Mouse (Mus musculus): ENCODE data around the gene Atp6v1e2. TPM values are rescaled to one million over a fixed set of nuclear protein-coding genes. Genes with fewer than 3 reads are reported as not detected.

Atp6v1e2 gene
- polyA plus RNA-seq, 1 experiment from 2014 or later, result not detected

- ATAC-seq (ENCODE audit: borderline replicate concordance, extremely low read depth, low FRiP score, low TSS enrichment), result no peak
- no peak overlapping the region for H3K9ac ChIP-seq
- 51% methylated on average over 5 of the region's 5 CpGs for WGBS
These were observed 36.4 kb downstream of the Atp6v1e2 start for GRCm38 (mm10) chr17:86911261-86911660.

GRCm38 (mm10) chr17:86909733-86910495 lies 37.8 kb downstream of the Atp6v1e2 start:
- ATAC-seq (ENCODE audit: borderline replicate concordance, extremely low read depth, low FRiP score, low TSS enrichment), result no peak
- 65% methylated on average over 14 of the region's 14 CpGs for WGBS

More at GRCm38 (mm10) chr17:86911261-86911660, 36.4 kb downstream of the Atp6v1e2 start:
- Histone ChIP-seq H3K4me1 (no peaks in the 10 kb centered on the region), H3K36me3 (no peaks in the 10 kb centered on the region), H3K9me3 (no peaks in the 10 kb centered on the region), H3K27ac (no peak overlapping the region), H3K4me3 (no peak overlapping the region), H3K4me2 (no peak overlapping the region), H3K27me3 (no peaks in the 10 kb centered on the region; the same call in 1 of the 2 replicates)

GRCm38 (mm10) chr17:86908316-86908715 lies 39.4 kb downstream of the Atp6v1e2 start:
- Histone ChIP-seq H3K9me3 (no peaks in the 10 kb centered on the region), H3K27me3 (no peaks in the 10 kb centered on the region; the same call in 1 of the 2 replicates), H3K36me3 (no peaks in the 10 kb centered on the region)

More at GRCm38 (mm10) chr17:86909733-86910495, 37.8 kb downstream of the Atp6v1e2 start:
- Histone ChIP-seq H3K4me1 (peaks cover 12% of the 10 kb centered on the region), H3K9ac (no peak overlapping the region), H3K36me3 (no peaks in the 10 kb centered on the region), H3K27ac (no peak overlapping the region), H3K9me3 (no peaks in the 10 kb centered on the region), H3K4me3 (no peak overlapping the region), H3K27me3 (no peaks in the 10 kb centered on the region; the same call in 1 of the 2 replicates), H3K4me2 (no peak overlapping the region)

GRCm38 (mm10) chr17:86907092-86907491 lies 40.6 kb downstream of the Atp6v1e2 start:
- Histone ChIP-seq H3K27me3 (no peaks in the 10 kb centered on the region; the same call in 1 of the 2 replicates), H3K27ac (no peak overlapping the region), H3K36me3 (no peaks in the 10 kb centered on the region), H3K4me2 (no peak overlapping the region), H3K4me1 (peaks cover 13% of the 10 kb centered on the region), H3K4me3 (no peak overlapping the region), H3K9me3 (no peaks in the 10 kb centered on the region), H3K9ac (no peak overlapping the region)
- WGBS, result 85% methylated on average over 3 of the region's 3 CpGs
- no peak for ATAC-seq (ENCODE audit: borderline replicate concordance, extremely low read depth, low FRiP score, low TSS enrichment)

More at GRCm38 (mm10) chr17:86908316-86908715, 39.4 kb downstream of the Atp6v1e2 start:
- ATAC-seq (ENCODE audit: borderline replicate concordance, extremely low read depth, low FRiP score, low TSS enrichment), result no peak
- Histone ChIP-seq H3K4me3 (no peak overlapping the region), H3K9ac (no peak overlapping the region), H3K27ac (no peak overlapping the region), H3K4me1 (peaks cover 13% of the 10 kb centered on the region), H3K4me2 (no peak overlapping the region)
- 44% methylated on average over 8 of the region's 8 CpGs for WGBS

GRCm38 (mm10) chr17:86906601-86907000 lies 41.1 kb downstream of the Atp6v1e2 start:
- Histone ChIP-seq H3K9ac (no peak overlapping the region), H3K4me2 (no peak overlapping the region), H3K36me3 (no peaks in the 10 kb centered on the region), H3K4me1 (peaks cover 13% of the 10 kb centered on the region), H3K27ac (no peak overlapping the region), H3K4me3 (no peak overlapping the region), H3K9me3 (no peaks in the 10 kb centered on the region), H3K27me3 (no peaks in the 10 kb centered on the region; the same call in 1 of the 2 replicates)
- WGBS, result 17% methylated on average over 6 of the region's 6 CpGs
- ATAC-seq (ENCODE audit: borderline replicate concordance, extremely low read depth, low FRiP score, low TSS enrichment), result no peak

- H3K27me3 ChIP-seq, result no peaks in the 10 kb centered on the region; the same call in 1 of the 2 replicates
- peak overlapping the region; percentile 6; the same call in 1 of the 2 replicates for H3K9ac ChIP-seq
- ATAC-seq (ENCODE audit: borderline replicate concordance, extremely low read depth, low FRiP score, low TSS enrichment), result no peak
- no peak overlapping the region for H3K4me3 ChIP-seq
- no peaks in the 10 kb centered on the region for H3K36me3 ChIP-seq
- H3K9me3 ChIP-seq, result no peaks in the 10 kb centered on the region
- H3K27ac ChIP-seq, result peak overlapping the region; percentile 45
- WGBS, result 3% methylated on average over 9 of the region's 9 CpGs
- no peak overlapping the region; the same call in 1 of the 2 replicates for H3K4me2 ChIP-seq
- H3K4me1 ChIP-seq, result peaks cover 13% of the 10 kb centered on the region
These were observed 41.6 kb downstream of the Atp6v1e2 start for GRCm38 (mm10) chr17:86906136-86906461.

- Histone ChIP-seq H3K27me3 (no peaks in the 10 kb centered on the region; the same call in 1 of the 2 replicates), H3K36me3 (no peaks in the 10 kb centered on the region), H3K4me1 (peaks cover 13% of the 10 kb centered on the region), H3K9ac (peak overlapping the region; percentile 6; the same call in 1 of the 2 replicates), H3K4me3 (no peak overlapping the region), H3K4me2 (no peak overlapping the region; the same call in 1 of the 2 replicates), H3K27ac (peak overlapping the region; percentile 45), H3K9me3 (no peaks in the 10 kb centered on the region)
- ATAC-seq (ENCODE audit: borderline replicate concordance, extremely low read depth, low FRiP score, low TSS enrichment), result peak; percentile 55; the same call in 1 of the 2 replicates
- WGBS, result 17% methylated on average over 19 of the region's 19 CpGs
These were observed 42.2 kb downstream of the Atp6v1e2 start for GRCm38 (mm10) chr17:86905297-86906135.

GRCm38 (mm10) chr17:86904206-86904605 lies 43.5 kb downstream of the Atp6v1e2 start:
- no peaks in the 10 kb centered on the region for H3K9me3 ChIP-seq
- H3K9ac ChIP-seq, result no peak overlapping the region
- 58% methylated on average over 3 of the region's 3 CpGs for WGBS
- H3K36me3 ChIP-seq, result no peaks in the 10 kb centered on the region
- H3K4me2 ChIP-seq, result no peak overlapping the region
- H3K4me3 ChIP-seq, result no peak overlapping the region
- H3K27me3 ChIP-seq, result no peaks in the 10 kb centered on the region; the same call in 1 of the 2 replicates
- H3K4me1 ChIP-seq, result peaks cover 13% of the 10 kb centered on the region
- no peak for ATAC-seq (ENCODE audit: borderline replicate concordance, extremely low read depth, low FRiP score, low TSS enrichment)
- H3K27ac ChIP-seq, result no peak overlapping the region

GRCm38 (mm10) chr17:86903596-86903995 lies 44.1 kb downstream of the Atp6v1e2 start:
- no peak overlapping the region for H3K9ac ChIP-seq

GRCm38 (mm10) chr17:86902399-86903067 lies 45.2 kb downstream of the Atp6v1e2 start:
- Histone ChIP-seq H3K27me3 (no peaks in the 10 kb centered on the region; the same call in 1 of the 2 replicates), H3K27ac (no peak overlapping the region), H3K4me1 (peaks cover 13% of the 10 kb centered on the region), H3K9ac (no peak overlapping the region), H3K36me3 (no peaks in the 10 kb centered on the region), H3K4me3 (no peak overlapping the region), H3K9me3 (no peaks in the 10 kb centered on the region), H3K4me2 (no peak overlapping the region)
- no peak for ATAC-seq (ENCODE audit: borderline replicate concordance, extremely low read depth, low FRiP score, low TSS enrichment)
- 75% methylated on average over 14 of the region's 14 CpGs for WGBS

More at GRCm38 (mm10) chr17:86903596-86903995, 44.1 kb downstream of the Atp6v1e2 start:
- Histone ChIP-seq H3K4me2 (no peak overlapping the region), H3K27ac (no peak overlapping the region), H3K36me3 (no peaks in the 10 kb centered on the region), H3K9me3 (no peaks in the 10 kb centered on the region), H3K4me3 (no peak overlapping the region), H3K27me3 (no peaks in the 10 kb centered on the region; the same call in 1 of the 2 replicates), H3K4me1 (peaks cover 13% of the 10 kb centered on the region)
- no peak for ATAC-seq (ENCODE audit: borderline replicate concordance, extremely low read depth, low FRiP score, low TSS enrichment)
- WGBS, result 31% methylated on average over 7 of the region's 7 CpGs

GRCm38 (mm10) chr17:86900564-86900963 lies 47.1 kb downstream of the Atp6v1e2 start:
- no peak for ATAC-seq (ENCODE audit: borderline replicate concordance, extremely low read depth, low FRiP score, low TSS enrichment)
- Histone ChIP-seq H3K36me3 (no peaks in the 10 kb centered on the region), H3K4me2 (no peak overlapping the region), H3K9me3 (no peaks in the 10 kb centered on the region), H3K4me1 (peaks cover 8% of the 10 kb centered on the region), H3K27me3 (no peaks in the 10 kb centered on the region), H3K4me3 (no peak overlapping the region), H3K27ac (no peak overlapping the region), H3K9ac (no peak overlapping the region)
- WGBS, result 58% methylated on average over 5 of the region's 5 CpGs
